ENCODE assay signal across 7 mouse cellular contexts in genomic region chr5:151023461-151023860, GRCm38 (mm10).
DNase-seq lines count a peak whose midpoint lies in the region; ATAC-seq lines count a peak whose summit lies in the region.

No protein-coding gene starts in this region.

- H3K36me3 ChIP-seq in midbrain, embryonic 13.5 days = no peaks in the 10 kb centered on the region

- peak; percentile 74 to 77 for DNase-seq in cerebellum, adult 18-20 months
- DNase-seq in embryo, embryonic 11 days = peak; percentile 66
- peak; percentile 39 for DNase-seq in heart, adult 8-10 months (ENCODE audit: low spot score)
- DNase-seq in kidney, postnatal 10 days = peak; percentile 37
- DNase-seq in testis, postnatal 10 days (ENCODE audit: low spot score) = peak; percentile 53
- DNase-seq in thymus, postnatal 25 days = no peak

- H3K9ac ChIP-seq in midbrain, embryonic 13.5 days (replicated peaks) = no peak overlapping the region

- H3K4me1 ChIP-seq in midbrain, embryonic 13.5 days (replicated peaks) = peaks cover 26% of the 10 kb centered on the region

- peak overlapping the region; percentile 29 for H3K4me2 ChIP-seq in midbrain, embryonic 13.5 days (replicated peaks)

- no peak overlapping the region for H3K27ac ChIP-seq in midbrain, embryonic 13.5 days

- no peak overlapping the region for H3K4me3 ChIP-seq in midbrain, embryonic 13.5 days (replicated peaks)

- 7% methylated on average over 8 of the region's 8 CpGs for WGBS in midbrain, embryonic 13.5 days

- no peaks in the 10 kb centered on the region for H3K27me3 ChIP-seq in midbrain, embryonic 13.5 days

- ATAC-seq in midbrain, embryonic 13.5 days = no peak

- no peaks in the 10 kb centered on the region for H3K9me3 ChIP-seq in midbrain, embryonic 13.5 days
